Mouse (Mus musculus): ENCODE measurements around the gene Anxa9. TPM values are rescaled to one million over a fixed set of nuclear protein-coding genes. Genes with fewer than 3 reads are reported as not detected.

Gene Anxa9
- polyA plus RNA-seq, 1 experiment, result 1.5 TPM

- peaks cover 26% of the 10 kb centered on the region for H3K36me3 ChIP-seq (ENCODE audit: control insufficient read depth, insufficient read depth)
Observed at GRCm38 (mm10) chr3:95266052-95266451, 40.9 kb downstream of the Anxa9 start.

GRCm38 (mm10) chr3:95264724-95265123 lies 42.3 kb downstream of the Anxa9 start:
- Histone ChIP-seq H3K36me3 (ENCODE audit: control insufficient read depth, insufficient read depth) (peaks cover 30% of the 10 kb centered on the region), H3K4me2 (ENCODE audit: low read depth) (no peak overlapping the region), H3ac (ENCODE audit: control insufficient read depth, insufficient read length) (no peak overlapping the region), H3K4me3 (no peak overlapping the region), H3K27me3 (ENCODE audit: control insufficient read depth, insufficient read depth, insufficient read length) (no peaks in the 10 kb centered on the region), H3K79me2 (ENCODE audit: control insufficient read depth, insufficient read depth) (no peaks in the 10 kb centered on the region)
- TF ChIP-seq MAX (IDR thresholded peaks at IDR 0.05; ENCODE audit: low read depth) (no peak), MYOG (IDR thresholded peaks at IDR 0.05; ENCODE audit: control insufficient read depth in 1 of 3, insufficient read depth in 1 of 3, insufficient read length in 2 of 3, low read depth in 2 of 3) (no peak), SRF (IDR thresholded peaks at IDR 0.05; ENCODE audit: control insufficient read depth, insufficient read length, low read depth) (no peak), REST (IDR thresholded peaks at IDR 0.05; ENCODE audit: insufficient read depth, insufficient read length) (no peak), TCF12 (IDR thresholded peaks at IDR 0.05; ENCODE audit: insufficient read depth, poor library complexity, severe bottlenecking) (no peak)

More at GRCm38 (mm10) chr3:95266052-95266451, 40.9 kb downstream of the Anxa9 start:
- Histone ChIP-seq H3K27me3 (ENCODE audit: control insufficient read depth, insufficient read depth, insufficient read length) (no peaks in the 10 kb centered on the region), H3ac (ENCODE audit: control insufficient read depth, insufficient read length) (no peak overlapping the region), H3K4me2 (ENCODE audit: low read depth) (no peak overlapping the region), H3K79me2 (ENCODE audit: control insufficient read depth, insufficient read depth) (peaks cover 4% of the 10 kb centered on the region), H3K4me3 (no peak overlapping the region)
- no peak for TF ChIP-seq SRF (IDR thresholded peaks at IDR 0.05; ENCODE audit: control insufficient read depth, insufficient read length, low read depth)
- TF ChIP-seq TCF12 (IDR thresholded peaks at IDR 0.05; ENCODE audit: insufficient read depth, poor library complexity, severe bottlenecking), result no peak

GRCm38 (mm10) chr3:95263089-95263739 lies 43.8 kb downstream of the Anxa9 start:
- no peak overlapping the region for H3K4me2 ChIP-seq (ENCODE audit: low read depth)
- H3K27me3 ChIP-seq (ENCODE audit: control insufficient read depth, insufficient read depth, insufficient read length), result no peaks in the 10 kb centered on the region
- no peaks in the 10 kb centered on the region for H3K79me2 ChIP-seq (ENCODE audit: control insufficient read depth, insufficient read depth)
- H3K36me3 ChIP-seq (ENCODE audit: control insufficient read depth, insufficient read depth), result peaks cover 41% of the 10 kb centered on the region
- TF ChIP-seq POLR2A (IDR thresholded peaks at IDR 0.05; ENCODE audit: insufficient read length, low read depth) (no peak), MYOG (IDR thresholded peaks at IDR 0.05; ENCODE audit: control insufficient read depth in 1 of 3, insufficient read depth in 1 of 3, insufficient read length in 2 of 3, low read depth in 2 of 3) (no peak), USF1 (IDR thresholded peaks at IDR 0.05; ENCODE audit: low read depth) (no peak), TCF12 (IDR thresholded peaks at IDR 0.05; ENCODE audit: insufficient read depth, poor library complexity, severe bottlenecking) (no peak), SRF (IDR thresholded peaks at IDR 0.05; ENCODE audit: control insufficient read depth, insufficient read length, low read depth) (no peak), POLR2AphosphoS2 (IDR thresholded peaks at IDR 0.05; ENCODE audit: insufficient read length, low read depth) (no peak), REST (IDR thresholded peaks at IDR 0.05; ENCODE audit: insufficient read depth, insufficient read length) (no peak), TCF3 (IDR thresholded peaks at IDR 0.05; ENCODE audit: insufficient read length, low read depth) (no peak), MAX (IDR thresholded peaks at IDR 0.05; ENCODE audit: low read depth) (no peak)
- H3ac ChIP-seq (ENCODE audit: control insufficient read depth, insufficient read length), result no peak overlapping the region
- no peak overlapping the region for H3K4me3 ChIP-seq

GRCm38 (mm10) chr3:95261975-95262374 lies 45.0 kb downstream of the Anxa9 start:
- Histone ChIP-seq H3K4me2 (ENCODE audit: low read depth) (no peak overlapping the region), H3ac (ENCODE audit: control insufficient read depth, insufficient read length) (no peak overlapping the region), H3K27me3 (ENCODE audit: control insufficient read depth, insufficient read depth, insufficient read length) (no peaks in the 10 kb centered on the region), H3K79me2 (ENCODE audit: control insufficient read depth, insufficient read depth) (no peaks in the 10 kb centered on the region), H3K4me3 (no peak overlapping the region), H3K36me3 (ENCODE audit: control insufficient read depth, insufficient read depth) (peaks cover 42% of the 10 kb centered on the region)
- no peak for TF ChIP-seq TCF12 (IDR thresholded peaks at IDR 0.05; ENCODE audit: insufficient read depth, poor library complexity, severe bottlenecking)
- TF ChIP-seq MYOG (IDR thresholded peaks at IDR 0.05; ENCODE audit: control insufficient read depth in 1 of 3, insufficient read depth in 1 of 3, insufficient read length in 2 of 3, low read depth in 2 of 3), result no peak
- no peak for TF ChIP-seq TCF3 (IDR thresholded peaks at IDR 0.05; ENCODE audit: insufficient read length, low read depth)
- TF ChIP-seq MYOD1 (IDR thresholded peaks at IDR 0.05; ENCODE audit: control insufficient read depth in 1 of 3, insufficient read length in 2 of 3, low read depth in 2 of 3), result no peak
- TF ChIP-seq REST (IDR thresholded peaks at IDR 0.05; ENCODE audit: insufficient read depth, insufficient read length), result no peak
- TF ChIP-seq SRF (IDR thresholded peaks at IDR 0.05; ENCODE audit: control insufficient read depth, insufficient read length, low read depth), result no peak
- no peak for TF ChIP-seq MAX (IDR thresholded peaks at IDR 0.05; ENCODE audit: low read depth)
- no peak for TF ChIP-seq POLR2AphosphoS2 (IDR thresholded peaks at IDR 0.05; ENCODE audit: insufficient read length, low read depth)
- TF ChIP-seq USF1 (IDR thresholded peaks at IDR 0.05; ENCODE audit: low read depth), result no peak
- TF ChIP-seq POLR2A (IDR thresholded peaks at IDR 0.05; ENCODE audit: insufficient read length, low read depth), result no peak

GRCm38 (mm10) chr3:95256931-95257330 lies 50.0 kb downstream of the Anxa9 start:
- H3K79me2 ChIP-seq (ENCODE audit: control insufficient read depth, insufficient read depth), result no peaks in the 10 kb centered on the region
- peaks cover 41% of the 10 kb centered on the region for H3K36me3 ChIP-seq (ENCODE audit: control insufficient read depth, insufficient read depth)
- H3ac ChIP-seq (ENCODE audit: control insufficient read depth, insufficient read length), result no peak overlapping the region
- no peak overlapping the region for H3K4me2 ChIP-seq (ENCODE audit: low read depth)
- TF ChIP-seq CEBPB (IDR thresholded peaks at IDR 0.05; ENCODE audit: insufficient read depth, poor library complexity, severe bottlenecking), result no peak
- no peak overlapping the region for H3K4me3 ChIP-seq
- H3K27me3 ChIP-seq (ENCODE audit: control insufficient read depth, insufficient read depth, insufficient read length), result no peaks in the 10 kb centered on the region

Measured in myocyte (in vitro differentiated cells).